ENCODE assay signal across 25 mouse cellular contexts in the genomic region with DNA sequence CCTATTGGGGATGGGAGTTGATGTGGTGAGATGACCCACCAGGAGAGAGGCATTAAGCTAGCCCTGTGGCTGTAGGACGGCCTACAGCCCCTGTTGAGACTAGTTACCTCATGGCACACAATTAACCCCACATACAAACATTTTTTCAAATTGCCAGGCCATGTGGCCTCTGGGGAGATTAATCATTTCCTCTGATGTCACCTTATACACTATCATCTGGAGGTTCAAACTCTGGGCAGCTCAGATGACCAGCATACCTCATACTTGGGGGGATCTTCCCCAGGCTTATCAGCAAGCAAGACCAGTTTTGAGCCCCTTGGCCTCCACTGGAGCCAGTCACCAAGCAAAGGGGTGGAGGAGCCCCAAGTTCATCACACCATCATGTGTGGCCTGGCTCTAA. TPM values are rescaled to one million over a fixed set of nuclear protein-coding genes. Genes with fewer than 3 reads are reported as not detected.
DNase-seq lines count a peak whose midpoint lies in the region; TF ChIP-seq lines count a peak whose summit lies in the region.
"Had no signal": no experiment of that assay in that cellular context is flagged by ENCODE, and none has a peak within 500 bp of the region (broad histone marks: within the 10 kb centered on the region; RNA-seq: fewer than 3 reads in every experiment).

No protein-coding gene starts in this region.

- H3K79me3 ChIP-seq in C2C12 (ENCODE audit: low read depth), result no peaks in the 10 kb centered on the region

- H3K4me3 ChIP-seq in C2C12 (ENCODE audit: insufficient read depth, poor library complexity, severe bottlenecking), result no peak overlapping the region
- H3K4me3 ChIP-seq in heart, adult 2 months, result no peak overlapping the region
- H3K4me3 ChIP-seq: embryonic facial prominence, embryonic 13.5 days; embryonic facial prominence, embryonic 15.5 days; forebrain, embryonic 13.5 days; forebrain, embryonic 15.5 days had no signal

- no peak for TF ChIP-seq CTCF in C2C12 (IDR thresholded peaks at IDR 0.05; ENCODE audit: control insufficient read depth, insufficient read depth, insufficient read length)
- TF ChIP-seq CTCF in heart, adult 2 months (IDR thresholded peaks at IDR 0.05), result no peak

- no peaks in the 10 kb centered on the region for H3K36me3 ChIP-seq in C2C12 (ENCODE audit: control insufficient read depth, insufficient read depth)
- no peaks in the 10 kb centered on the region for H3K36me3 ChIP-seq in heart, adult 2 months (ENCODE audit: control insufficient read depth, insufficient read depth, low read length)
- H3K36me3 ChIP-seq: embryonic facial prominence, embryonic 13.5 days; embryonic facial prominence, embryonic 15.5 days; forebrain, embryonic 15.5 days had no signal

- 80% methylated on average over 1 of the region's 1 CpGs for WGBS in heart, adult 2 months

- no peak for TF ChIP-seq POLR2A in heart, adult 2 months (IDR thresholded peaks at IDR 0.05; ENCODE audit: insufficient read depth, low read depth, low read length)

- H3K79me2 ChIP-seq in C2C12 (ENCODE audit: control insufficient read depth, insufficient read depth), result no peaks in the 10 kb centered on the region
- no peaks in the 10 kb centered on the region for H3K79me2 ChIP-seq in heart, adult 2 months (replicated peaks; ENCODE audit: control insufficient read depth, insufficient read depth, low read length)

- DNase-seq in 3T3-L1 (ENCODE audit: low read depth, low spot score), result peak; percentile 62
- no peak for DNase-seq in gastrocnemius, adult 8-10 months (ENCODE audit: low spot score in 2 of 2)
- no peak for DNase-seq in heart, adult 2 months
- DNase-seq in cerebellum, adult 11 months, result no peak
- DNase-seq: adrenal gland, adult 8-10 months; adrenal gland, postnatal 14 days; adrenal gland, postnatal 36 days; B cell, adult 2 months; cerebellum, adult 18-20 months; cerebellum, adult 8-10 months; cerebellum, adult 9-11 months; cerebellum, postnatal 14 days; cerebellum, postnatal 36 days; embryo, embryonic 11 days; forebrain, postnatal 0 days had no signal

- no peak overlapping the region for H3ac ChIP-seq in C2C12 (ENCODE audit: control insufficient read depth, insufficient read length, low read depth)

- H3K4me1 ChIP-seq in heart, adult 2 months (ENCODE audit: control insufficient read depth, insufficient read depth, low read length), result no peaks in the 10 kb centered on the region
- H3K4me1 ChIP-seq: forebrain, embryonic 15.5 days had no signal

- H3K9ac ChIP-seq in heart, adult 2 months (ENCODE audit: low read depth, low read length), result no peak overlapping the region
- H3K9ac ChIP-seq: embryonic facial prominence, embryonic 13.5 days; embryonic facial prominence, embryonic 15.5 days; forebrain, embryonic 13.5 days; forebrain, embryonic 15.5 days; forebrain, postnatal 0 days had no signal

- intact Hi-C loops in heart, adult 2 months (cut with DNase I), result no loop called here

- H3K27me3 ChIP-seq in C2C12 (ENCODE audit: control insufficient read depth, insufficient read depth, insufficient read length), result peaks cover 6% of the 10 kb centered on the region
- H3K27me3 ChIP-seq in heart, adult 2 months (ENCODE audit: control insufficient read depth, insufficient read depth, low read length), result no peaks in the 10 kb centered on the region
- H3K27me3 ChIP-seq: embryonic facial prominence, embryonic 15.5 days; forebrain, embryonic 13.5 days; forebrain, embryonic 15.5 days; Patski had no signal

- no peak overlapping the region for H3K27ac ChIP-seq in heart, adult 2 months
- H3K27ac ChIP-seq: embryonic facial prominence, embryonic 15.5 days; forebrain, embryonic 13.5 days; forebrain, embryonic 15.5 days had no signal

- TF ChIP-seq EP300 in heart, adult 2 months (IDR thresholded peaks at IDR 0.05; ENCODE audit: insufficient read depth, low read depth, low read length), result no peak

TF ChIP-seq in C2C12, 6 proteins besides CTCF, POLR2A, EP300 and RAD21:
- no peak for TF ChIP-seq USF1 (IDR thresholded peaks at IDR 0.05; ENCODE audit: low read depth)
- TF ChIP-seq MYOD1 (IDR thresholded peaks at IDR 0.05; ENCODE audit: control insufficient read depth, insufficient read length, low read depth), result no peak
- no peak for TF ChIP-seq FOSL1 (IDR thresholded peaks at IDR 0.05; ENCODE audit: insufficient read depth, low read length, poor library complexity, severe bottlenecking)
- TF ChIP-seq MAX (IDR thresholded peaks at IDR 0.05), result peak; percentile 65
- TF ChIP-seq CEBPB (IDR thresholded peaks at IDR 0.05; ENCODE audit: low read depth), result no peak
- TF ChIP-seq MYOG (IDR thresholded peaks at IDR 0.05; ENCODE audit: control insufficient read depth, extremely low read depth, insufficient read length), result no peak

RNA-seq across cellular contexts. Expression of gene Padi1, which starts 2.7 kb away (rescaled TPM):
- 0.01 TPM for polyA plus RNA-seq in C2C12 (2012; fragmentation: generic; extraction: Trizol)
- total RNA-seq in gastrocnemius, adult 8-10 months (2022), result under 1 TPM in 1 of 4 experiments, not detected in 3; 0.07 TPM
- total RNA-seq in heart, adult 2 months (2021), result not detected
- 0.47 TPM in 1 of 2 replicates, not detected in the other for polyA plus RNA-seq in heart, adult 2 months (2012; rRNA removed)
- total RNA-seq: adrenal gland, adult 18-20 months; adrenal gland, adult 8-10 months; adrenal gland, postnatal 14 days; adrenal gland, postnatal 36 days; common myeloid progenitor, adult 5-6 weeks had no signal
- polyA plus RNA-seq: forebrain, embryonic 11.5 days; forebrain, embryonic 13.5 days; forebrain, embryonic 15.5 days had no signal

RNA-seq across cellular contexts. Expression of gene Padi3, which starts 32.5 kb away (rescaled TPM):
- polyA plus RNA-seq in C2C12 (2012; fragmentation: generic; extraction: Trizol), result 1.1 TPM
- 1 to 10 TPM in 2 of 4 experiments, under 1 TPM in 2; 0.74 to 2.0 (median 1.5) TPM for total RNA-seq in gastrocnemius, adult 8-10 months (2022)
- total RNA-seq in heart, adult 2 months (2021), result under 1 TPM; 0.09 to 0.16 TPM
- polyA plus RNA-seq in heart, adult 2 months (2012; rRNA removed), result 0.06 TPM in 1 of 2 replicates, not detected in the other
- total RNA-seq: adrenal gland, adult 18-20 months; adrenal gland, adult 8-10 months; adrenal gland, postnatal 14 days; adrenal gland, postnatal 36 days; forebrain, postnatal 0 days had no signal
- polyA plus RNA-seq: embryonic facial prominence, embryonic 11.5 days; forebrain, embryonic 11.5 days; forebrain, embryonic 13.5 days; forebrain, embryonic 15.5 days; Patski had no signal
